Mouse (Mus musculus) kidney, postnatal 25 days (tissue): ENCODE results near the gene Htra2.

Experiments used
- DNase-seq, 2 experiments: peaks; one replicate each; pipeline ENCODE4 v3.0.0; 2021; ENCODE audit warnings: mixed read lengths in 2 of 2

Htra2 gene

DNA sequence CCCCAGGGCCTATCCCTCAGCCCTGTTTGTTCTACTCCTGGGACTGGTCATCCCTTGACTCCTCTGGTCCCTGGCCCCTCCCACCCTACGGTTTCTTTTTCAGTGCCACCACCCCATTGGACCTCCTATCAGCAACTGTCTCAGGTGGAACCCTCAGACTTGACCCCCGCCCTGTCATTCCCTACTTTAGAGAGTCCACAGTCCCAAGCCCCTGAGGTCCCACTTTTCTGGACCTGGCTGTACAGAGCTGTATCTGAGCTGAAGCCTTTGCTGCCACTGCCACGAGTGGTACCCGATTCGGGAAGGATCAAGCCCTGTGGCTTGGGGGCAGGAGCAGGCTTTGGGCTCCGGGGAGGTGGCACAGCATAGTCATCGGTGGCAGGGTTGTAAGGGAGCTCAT is 24.0 kb downstream of the Htra2 start:
- no peak for DNase-seq

DNA sequence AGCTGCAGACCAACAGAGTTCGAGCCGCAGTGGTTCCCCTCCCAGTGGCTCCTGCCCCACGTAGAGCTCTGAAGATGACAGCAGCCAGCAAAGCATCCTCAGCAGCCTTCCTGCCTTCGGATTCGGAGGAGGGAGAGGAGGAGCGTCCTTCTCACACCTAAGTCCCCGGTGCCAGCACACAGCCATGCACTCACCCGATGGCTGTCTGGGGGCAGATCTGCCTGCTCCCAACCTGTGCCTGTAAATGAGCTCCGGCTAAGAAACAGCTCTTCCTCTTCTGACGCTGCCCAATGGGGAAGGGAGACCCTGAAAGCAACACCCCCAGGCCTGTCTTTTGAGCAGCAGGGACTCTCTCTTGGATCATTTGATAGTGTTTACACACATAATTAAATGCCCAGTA is 25.3 kb downstream of the Htra2 start:
- DNase-seq, result no peak

GRCm38 (mm10) chr6:83027706-83028105 is 27.4 kb downstream of the Htra2 start:
- DNase-seq, result no peak

GRCm38 (mm10) chr6:83027293-83027692 is 27.8 kb downstream of the Htra2 start:
- DNase-seq, result no peak

GRCm38 (mm10) chr6:83025221-83025620 is 29.9 kb downstream of the Htra2 start:
- no peak for DNase-seq

DNA sequence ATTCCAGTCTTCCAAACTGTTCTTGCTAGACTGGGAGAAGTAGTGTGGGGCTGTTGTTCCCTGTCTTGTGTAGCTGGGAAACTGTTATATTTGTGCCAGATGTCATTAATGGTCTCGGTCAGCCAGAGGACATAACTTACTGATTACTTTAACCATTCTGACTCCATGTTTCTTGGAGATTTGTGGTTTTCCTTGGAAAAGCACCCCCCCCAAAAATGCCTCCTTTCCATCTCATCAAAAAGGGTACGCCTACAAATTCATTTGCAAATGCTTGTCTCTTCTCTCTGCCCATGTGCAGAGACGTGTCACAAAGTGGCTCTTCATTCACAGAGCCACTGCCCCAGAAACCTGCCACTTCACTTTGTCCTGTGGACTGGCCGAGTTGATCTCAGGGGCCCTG is 30.7 kb downstream of the Htra2 start:
- no peak for DNase-seq

GRCm38 (mm10) chr6:83023786-83024185 is 31.3 kb downstream of the Htra2 start:
- no peak for DNase-seq

GRCm38 (mm10) chr6:83023008-83023407 is 32.1 kb downstream of the Htra2 start:
- no peak for DNase-seq

DNA sequence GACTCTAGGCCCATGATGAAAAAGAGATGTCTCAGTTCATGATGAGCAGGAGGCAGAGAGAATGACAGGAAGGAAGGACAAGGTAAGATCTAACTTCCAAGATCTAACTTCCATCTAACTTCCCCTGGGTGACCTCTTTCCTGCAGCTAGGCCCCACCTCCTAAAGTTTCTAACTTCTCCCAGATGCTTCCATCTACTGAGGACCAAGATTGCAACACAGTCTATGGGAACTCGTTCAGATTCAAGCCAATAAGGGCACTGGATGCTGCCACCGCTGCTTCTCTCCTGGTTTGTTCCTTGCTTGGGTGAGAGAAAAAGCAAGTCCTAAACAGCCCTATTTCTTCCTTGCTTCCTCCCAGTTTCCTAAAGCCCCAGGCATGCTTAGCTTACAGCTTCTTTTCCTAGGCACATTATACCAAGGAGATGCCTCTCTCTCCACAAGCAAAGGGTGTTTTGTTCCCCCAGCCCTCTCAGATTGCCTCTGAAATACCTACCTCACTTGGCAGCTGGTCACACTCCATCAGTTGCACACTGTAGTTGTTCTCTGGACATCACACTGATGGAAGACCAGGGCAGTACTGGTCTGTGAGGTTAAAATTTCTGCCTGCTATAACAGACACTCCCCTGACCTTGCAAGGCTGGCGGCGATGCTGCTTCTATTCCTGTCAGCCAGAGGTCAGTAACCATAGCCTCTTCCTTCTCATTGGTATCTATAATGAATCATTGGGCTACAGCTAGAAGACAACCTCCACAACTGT is 34.1 kb downstream of the Htra2 start:
- DNase-seq, result no peak

- DNase-seq, result no peak
These were observed 35.0 kb downstream of the Htra2 start for GRCm38 (mm10) chr6:83020121-83020520.

DNA sequence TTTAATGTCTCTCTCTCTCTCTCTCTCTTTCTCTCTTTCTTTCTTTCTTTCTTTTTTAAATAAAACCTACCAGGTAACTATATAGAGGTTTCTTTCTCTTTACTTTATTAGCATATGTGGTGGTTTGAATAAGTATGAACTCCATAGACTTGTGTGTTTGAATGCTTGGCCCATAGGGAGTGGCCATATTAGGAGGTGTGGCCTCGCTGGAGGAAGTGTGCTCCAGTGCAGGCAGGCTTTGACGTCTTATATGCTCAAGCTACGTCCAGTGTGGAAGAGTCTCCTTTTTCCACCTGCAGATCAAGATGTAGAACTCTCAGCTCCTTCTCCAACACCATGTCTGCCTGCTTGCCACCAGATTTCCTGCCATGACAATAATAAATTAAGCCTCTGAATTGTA is 36.0 kb downstream of the Htra2 start:
- no peak for DNase-seq

DNA sequence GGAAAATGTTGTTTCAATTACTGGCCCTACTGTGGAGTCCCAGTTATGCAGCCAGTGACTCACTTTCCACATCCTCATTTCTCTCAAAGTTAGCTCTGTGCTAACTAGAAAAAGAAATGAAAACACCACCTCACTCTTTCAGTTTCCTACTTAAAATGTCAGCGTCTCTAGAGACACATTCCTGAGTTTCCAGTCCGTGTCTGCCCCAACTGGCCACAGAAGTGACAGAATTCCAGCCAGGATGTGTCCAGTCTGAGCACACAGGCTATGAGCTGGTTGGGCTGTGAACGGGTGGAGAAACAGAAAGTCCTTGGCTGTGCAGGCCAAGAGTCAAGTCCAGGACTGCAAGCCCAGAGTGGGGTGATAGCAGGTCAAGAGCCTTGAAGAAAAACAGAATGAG is 37.9 kb downstream of the Htra2 start:
- peak in 1 of 2 experiments; percentile 59 for DNase-seq

GRCm38 (mm10) chr6:83015749-83016148 is 39.3 kb downstream of the Htra2 start:
- DNase-seq, result no peak

DNA sequence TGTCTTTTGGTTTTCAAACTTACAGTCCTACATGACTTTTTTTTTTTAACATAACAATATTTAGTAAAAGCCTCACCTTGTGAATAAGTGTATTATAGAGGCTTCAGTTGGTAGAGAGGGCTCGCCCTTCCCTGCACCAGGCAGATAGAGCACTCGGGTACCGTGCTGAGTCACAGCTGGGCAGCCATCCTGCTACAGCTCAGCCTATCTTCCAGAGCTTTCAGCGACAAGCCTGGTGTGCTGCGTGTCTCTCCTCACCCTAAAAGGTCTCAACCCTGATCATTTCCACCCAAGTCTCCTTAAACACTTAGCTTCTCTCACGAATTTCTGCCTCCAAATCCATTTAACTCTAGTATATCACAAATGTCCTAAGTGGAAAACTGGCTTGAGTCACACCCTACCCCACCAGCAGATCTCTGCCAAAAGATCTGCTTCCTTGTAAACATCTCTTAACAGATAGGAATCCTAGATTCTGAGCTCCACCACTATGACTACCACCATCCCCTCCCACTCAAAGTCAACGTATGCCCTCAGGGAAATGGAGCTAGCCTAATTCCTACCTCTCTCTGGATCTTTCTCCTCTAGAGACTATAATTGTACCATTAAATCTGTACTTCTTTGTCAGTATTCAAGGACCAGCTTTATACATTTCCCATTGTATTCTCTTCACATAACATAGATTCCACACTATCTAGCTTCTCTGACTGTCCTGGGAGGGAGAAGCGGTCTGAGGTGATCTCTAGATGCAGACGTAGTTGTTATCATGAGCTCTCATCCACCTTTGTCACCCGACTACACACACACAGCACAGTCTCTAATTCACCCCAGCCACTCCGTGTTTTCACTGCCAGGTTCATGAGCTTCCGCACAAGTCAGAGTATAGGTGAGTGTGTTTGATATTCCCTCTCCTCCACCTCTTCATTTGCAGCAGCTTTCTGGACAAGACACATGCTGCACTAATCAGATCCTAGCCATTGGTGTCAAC is 40.3 kb downstream of the Htra2 start:
- DNase-seq, result no peak

DNA sequence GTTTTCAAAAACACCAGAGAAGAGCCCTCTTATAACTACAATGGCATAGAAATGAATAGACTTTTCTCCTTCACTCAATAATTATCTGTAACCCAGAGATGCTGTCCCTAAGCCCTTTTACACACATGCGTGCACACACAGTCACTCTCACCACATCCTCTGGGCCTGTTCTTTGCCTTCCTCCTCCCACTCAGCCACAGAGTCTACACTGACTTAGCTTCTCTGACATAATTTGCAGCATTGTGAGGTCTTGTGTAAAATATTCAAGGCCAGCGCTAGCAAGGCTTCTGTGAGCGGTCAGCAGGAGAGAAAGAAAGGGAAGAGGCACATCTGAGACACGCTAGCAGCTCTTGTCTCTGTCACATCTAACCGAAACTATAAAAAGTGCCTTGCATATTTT is 41.6 kb downstream of the Htra2 start:
- no peak for DNase-seq

DNA sequence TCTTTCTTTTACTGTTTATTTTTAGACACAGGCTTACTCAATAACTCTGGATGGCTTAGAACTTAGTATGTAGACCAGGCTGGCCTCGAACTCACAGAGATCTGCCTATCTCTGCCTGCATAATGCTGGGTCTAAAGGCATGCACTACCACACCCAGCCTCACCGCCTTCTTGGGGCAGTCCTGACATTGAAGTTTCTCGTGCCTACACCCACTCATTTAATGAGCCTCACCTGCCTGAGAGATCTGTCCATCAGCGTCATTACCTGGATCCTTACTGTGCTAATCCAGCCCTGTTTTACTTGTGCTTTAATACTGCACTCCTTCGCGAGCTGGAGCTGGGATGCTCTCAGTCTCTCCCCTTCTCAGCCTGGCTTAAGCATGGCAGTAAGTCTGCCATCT is 43.3 kb downstream of the Htra2 start:
- no peak for DNase-seq

DNA sequence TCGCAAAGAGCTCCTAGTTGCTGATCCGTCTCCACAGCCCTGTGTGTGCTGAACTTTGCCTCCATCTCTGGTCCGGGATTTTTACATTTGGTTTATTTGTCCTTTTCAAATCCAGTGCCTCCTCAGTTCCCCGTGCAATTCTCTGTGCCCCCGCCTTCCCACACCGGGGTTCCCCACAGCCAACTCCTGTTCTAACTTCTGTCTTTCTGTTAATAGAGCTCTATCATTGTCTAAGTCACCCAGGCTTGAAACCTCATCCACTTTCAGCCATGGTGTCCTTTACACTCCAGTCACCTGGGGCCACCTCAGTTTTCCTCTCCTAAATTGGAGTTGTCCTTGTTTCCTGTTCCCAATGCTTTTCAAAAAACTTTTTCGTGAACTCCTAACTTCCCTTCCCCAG is 43.8 kb downstream of the Htra2 start:
- DNase-seq, result no peak

DNA sequence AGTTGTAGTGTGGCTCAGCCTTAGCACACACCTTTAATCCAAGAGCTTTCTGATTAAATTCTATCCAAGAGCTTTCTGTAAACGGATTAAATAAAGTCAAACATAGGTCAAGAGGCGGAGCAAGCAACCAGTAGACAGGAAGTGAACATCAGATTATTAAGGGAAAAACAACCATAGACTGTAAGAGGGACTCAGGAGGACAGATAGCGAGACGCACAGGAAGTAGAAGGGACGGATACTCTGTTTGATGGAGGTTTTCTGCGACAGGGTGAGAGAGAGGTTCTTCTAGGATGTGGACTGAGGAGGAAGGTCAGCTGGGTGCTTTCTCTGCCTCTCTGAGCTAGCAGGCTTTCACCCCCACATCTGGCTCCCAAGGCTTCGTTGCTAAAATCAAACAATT is 45.1 kb downstream of the Htra2 start:
- no peak for DNase-seq

GRCm38 (mm10) chr6:83008659-83009058 is 46.4 kb downstream of the Htra2 start:
- no peak for DNase-seq

DNA sequence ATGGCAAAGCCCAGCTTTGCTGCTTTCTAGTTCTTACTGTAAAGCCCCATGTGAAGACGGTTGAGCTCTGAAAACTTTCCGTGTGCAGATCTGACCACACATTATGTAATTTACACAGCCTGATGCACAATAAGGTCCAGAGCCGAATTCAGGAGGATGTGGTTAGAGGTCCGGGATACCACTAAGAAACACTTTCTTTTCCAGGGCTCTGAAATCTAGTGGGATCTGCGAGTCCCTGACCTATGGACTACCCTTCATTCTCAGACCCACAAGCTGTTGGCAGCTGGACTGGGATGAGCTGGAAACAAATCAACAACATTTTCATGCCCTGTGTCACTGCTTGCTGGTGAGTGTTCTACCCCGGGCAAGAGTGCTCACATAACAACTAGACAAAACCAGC is 49.0 kb downstream of the Htra2 start:
- DNase-seq, result no peak

- DNase-seq, result no peak
These were observed 49.5 kb downstream of the Htra2 start for GRCm38 (mm10) chr6:83005444-83006011.

DNA sequence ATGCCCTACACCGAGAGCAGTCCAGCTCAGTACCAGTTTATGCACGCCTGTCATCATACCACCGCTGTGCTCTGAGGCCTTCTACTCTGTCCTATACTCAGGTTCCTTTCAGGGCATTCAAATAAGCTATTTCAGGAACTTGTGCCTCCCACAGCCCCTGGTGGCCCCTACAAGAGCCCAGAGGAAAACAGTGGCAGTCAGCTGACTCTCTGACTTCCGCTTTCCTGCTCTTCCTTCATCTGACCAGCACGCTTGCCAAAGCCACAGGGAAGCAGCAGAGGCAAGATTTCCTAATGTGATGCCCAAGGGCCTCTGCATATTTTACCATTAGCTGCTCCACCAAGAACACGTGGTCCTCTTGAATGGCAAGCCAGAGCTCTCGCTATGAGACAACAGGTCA is 50.2 kb downstream of the Htra2 start:
- DNase-seq, result peak; percentile 10 to 45

GRCm38 (mm10) chr6:83004309-83004708 is 50.8 kb downstream of the Htra2 start:
- no peak for DNase-seq

DNA sequence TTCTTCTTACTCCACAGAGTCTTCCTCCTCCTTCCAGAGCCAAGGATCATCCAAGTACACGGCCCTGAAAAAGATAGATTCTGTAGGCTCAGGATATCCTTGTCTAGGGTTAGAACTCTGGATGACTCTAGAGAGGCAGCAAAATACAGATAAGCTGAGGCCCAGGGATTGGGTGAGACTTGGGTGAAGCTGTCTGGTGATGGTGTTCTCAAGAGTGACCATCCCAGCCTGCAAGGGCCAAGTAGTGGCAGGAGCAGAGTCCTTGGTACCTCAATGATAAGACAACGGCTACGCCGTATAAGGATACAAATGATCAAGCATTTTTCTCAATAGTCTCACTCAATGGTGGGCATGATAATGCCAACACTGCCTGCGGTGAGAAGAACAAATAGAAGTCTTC is 51.2 kb downstream of the Htra2 start:
- no peak for DNase-seq
